Mouse (Mus musculus): Measurements from ENCODE around the gene Col6a2.

The Col6a2 gene

DNA sequence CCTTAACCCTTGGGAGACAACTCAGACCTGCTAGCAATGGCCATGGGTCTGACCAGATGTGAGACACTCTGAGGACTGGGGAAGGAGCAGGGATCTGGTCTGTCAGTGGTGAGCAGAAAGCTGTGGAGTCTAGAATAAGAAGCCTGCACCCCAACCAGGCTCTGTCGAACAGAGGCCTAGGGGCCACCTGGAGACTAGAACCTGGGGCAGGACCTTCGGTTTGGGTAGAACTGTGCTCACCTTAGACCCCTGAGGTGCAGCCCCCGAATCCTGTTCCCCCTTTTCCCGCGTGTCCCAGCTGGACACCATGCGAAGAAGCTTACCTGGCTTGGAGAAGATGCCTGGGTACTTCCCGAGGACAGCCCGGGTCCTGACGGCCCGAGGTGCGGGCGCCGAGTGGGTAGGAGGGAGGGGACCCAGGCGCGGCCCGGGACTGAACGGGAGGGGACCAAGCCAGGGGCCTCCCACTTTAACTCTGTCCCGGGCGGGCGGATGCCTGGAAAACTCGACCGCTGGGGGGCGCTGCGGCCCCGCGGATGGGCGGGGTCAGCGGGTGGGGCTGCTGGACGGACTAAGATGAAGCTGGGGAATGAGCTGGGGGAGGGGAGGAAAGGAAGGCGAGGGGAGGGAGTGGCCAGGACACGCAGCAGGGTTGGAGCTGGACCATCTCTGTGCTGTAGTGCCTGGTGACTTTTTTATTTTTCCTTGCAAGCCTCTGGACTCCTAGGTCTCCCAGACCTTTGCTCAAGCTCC, at the start of gene Col6a2:
Gene Col6a2 (minus strand): TSS at position 703 of the 753 bp plus-strand sequence.
- DNase-seq = peak; percentile 97

DNA sequence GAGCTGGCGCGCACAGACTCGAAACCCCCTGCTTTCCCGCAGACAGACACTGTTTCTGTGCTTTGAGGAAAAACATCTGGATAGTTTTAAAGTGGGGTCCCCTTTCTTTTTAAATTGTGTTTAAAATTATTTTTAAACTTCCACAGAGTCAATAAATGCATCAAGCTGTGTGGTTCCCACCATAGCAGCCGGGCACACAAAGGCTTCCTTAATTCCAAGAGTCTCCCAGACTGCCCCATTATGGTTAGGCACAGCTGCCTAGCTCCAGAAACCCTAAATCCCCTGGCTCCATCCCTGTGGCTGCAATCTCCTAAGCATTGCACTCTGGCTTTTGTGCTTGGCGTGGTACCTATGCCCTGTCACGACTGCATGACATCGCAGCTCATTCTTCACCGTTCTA, 48.5 kb upstream of the Col6a2 start:
- DNase-seq = no peak

GRCm38 (mm10) chr10:76668947-76669284, 45.5 kb upstream of the Col6a2 start:
- DNase-seq = peak; percentile 69

DNA sequence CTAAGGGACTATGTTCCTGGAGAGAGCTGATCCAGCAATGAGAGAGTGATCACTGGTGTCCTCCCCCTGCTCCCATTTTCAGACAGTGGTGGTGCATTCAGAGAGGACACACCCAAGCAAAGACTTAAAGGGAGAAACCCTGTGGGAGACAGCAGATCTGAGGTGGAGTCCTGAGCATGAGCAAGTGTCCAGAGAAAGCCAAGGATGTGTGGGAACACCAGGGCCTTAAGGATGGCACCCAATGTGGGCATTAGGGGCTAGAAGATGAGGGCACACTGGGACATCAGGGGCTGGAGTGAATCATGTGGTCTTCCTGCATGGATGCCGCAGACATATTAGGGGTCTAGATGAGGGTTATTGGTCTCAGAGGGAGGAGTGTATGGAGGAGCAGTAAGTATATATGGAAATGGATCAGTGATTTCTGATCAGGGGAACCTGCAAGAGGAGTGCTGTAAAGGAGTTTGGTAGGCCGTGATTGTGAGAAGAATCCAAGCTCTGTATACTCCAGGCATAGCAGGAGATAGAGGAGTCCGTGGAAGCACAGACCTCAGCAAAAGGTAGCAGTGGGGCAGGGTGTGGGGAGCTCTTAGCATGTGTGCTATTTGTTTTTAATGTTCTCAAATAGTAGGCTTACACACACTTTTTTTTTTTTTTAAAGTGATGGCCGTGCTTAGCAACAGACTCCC, 45.0 kb upstream of the Col6a2 start:
- DNase-seq = no peak

- DNase-seq = no peak
Observed at GRCm38 (mm10) chr10:76667197-76667805, 43.9 kb upstream of the Col6a2 start.

DNA sequence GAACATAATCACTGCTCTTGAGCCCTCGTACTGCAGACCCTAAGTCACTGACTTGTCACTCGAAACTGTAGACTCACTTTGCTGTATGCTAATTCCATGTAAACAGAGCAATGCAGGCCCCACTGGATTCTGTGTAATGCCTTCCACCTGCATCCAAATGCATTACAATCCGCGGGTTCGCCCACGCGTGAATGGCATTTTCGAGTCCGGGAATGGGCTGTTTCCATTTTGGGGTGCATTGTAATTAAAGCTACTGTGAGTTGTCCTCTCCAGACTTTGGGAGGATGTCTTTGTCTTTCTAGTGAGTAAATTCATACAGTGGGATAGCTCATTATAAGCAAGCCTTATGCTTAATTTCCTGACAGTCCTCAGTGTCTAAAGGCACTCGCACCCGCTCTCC, 42.1 kb upstream of the Col6a2 start:
- DNase-seq = no peak

DNA sequence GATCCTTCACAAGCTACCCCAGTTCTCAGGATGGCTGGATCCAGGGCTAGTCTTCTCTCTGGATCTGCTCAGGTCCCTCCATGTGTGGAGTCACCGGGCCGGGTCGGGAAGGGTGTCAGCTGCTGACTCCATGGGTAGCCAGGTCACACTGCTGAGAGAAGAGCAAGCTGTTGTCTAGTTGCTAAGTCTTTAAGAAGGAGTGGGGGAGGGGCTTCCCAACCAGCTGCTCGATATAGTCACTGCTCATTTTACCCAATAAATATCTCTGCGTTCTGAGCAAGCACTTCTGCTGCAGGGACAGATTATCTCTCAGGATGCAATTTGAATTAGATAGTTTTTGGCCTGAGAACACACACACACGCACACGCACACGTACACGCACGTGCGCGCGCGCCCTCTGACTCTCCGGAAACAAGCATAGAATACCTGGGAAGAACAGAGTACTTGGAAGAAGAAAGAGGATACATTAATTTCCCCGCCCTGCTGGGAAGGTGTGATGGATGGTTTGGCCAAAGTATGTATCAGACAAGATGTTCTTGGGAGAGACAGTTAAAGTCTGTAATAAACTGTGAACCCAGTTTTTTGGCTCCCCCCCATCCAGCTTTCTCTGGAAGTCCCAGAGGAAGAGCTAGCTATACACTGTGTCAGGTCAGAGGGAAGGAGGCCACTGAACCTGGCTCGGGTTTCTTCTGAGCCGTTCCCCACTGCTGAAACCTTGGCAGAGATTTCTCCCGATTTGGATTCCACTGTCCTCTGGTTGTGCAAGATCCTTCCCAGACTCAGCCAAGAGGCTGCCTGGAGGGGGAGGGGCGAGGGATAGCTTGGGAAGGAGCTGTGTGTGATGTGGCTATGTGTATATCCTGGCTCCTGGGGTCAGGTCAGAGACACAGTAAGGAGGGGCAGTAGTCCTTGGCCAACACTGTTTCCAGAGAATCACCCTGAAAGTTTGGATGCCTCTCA, 41.0 kb upstream of the Col6a2 start:
- peak; percentile 93 for DNase-seq

- peak; percentile 64 for DNase-seq
Observed at GRCm38 (mm10) chr10:76653345-76654336, 30.2 kb upstream of the Col6a2 start.

DNA sequence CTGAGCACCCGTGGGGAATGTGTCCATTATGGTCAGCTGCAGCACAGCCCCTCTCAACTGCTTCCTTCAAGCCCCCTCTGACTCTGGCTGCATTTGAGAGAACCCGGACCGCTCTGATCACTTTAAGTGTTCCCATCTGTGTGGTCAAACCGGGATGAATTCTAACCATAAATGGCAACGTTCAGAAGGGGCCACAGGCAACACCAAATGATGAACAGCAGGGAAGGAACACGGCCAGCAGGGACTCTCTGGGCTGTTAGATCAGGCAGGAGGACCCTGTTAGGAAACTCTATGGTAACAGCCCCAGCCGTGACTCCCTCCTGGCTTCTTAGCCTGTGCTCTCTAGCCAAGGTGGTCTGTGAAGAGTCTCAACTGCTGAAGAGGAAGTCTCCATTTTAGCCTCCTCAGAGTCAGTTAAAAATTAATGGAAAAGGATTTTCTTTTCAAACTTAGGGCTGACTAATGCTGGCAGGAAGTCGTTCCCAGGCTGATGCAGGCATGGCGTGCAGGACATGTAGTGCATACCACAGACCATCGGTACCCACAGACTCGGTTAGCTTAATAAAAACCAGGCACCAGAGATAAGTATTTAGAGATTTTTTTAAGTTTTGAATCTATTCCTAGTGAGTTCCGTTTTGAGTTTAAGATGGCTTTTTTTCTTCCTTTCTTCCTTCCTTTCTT, 27.4 kb upstream of the Col6a2 start:
- peak; percentile 76 for DNase-seq

DNA sequence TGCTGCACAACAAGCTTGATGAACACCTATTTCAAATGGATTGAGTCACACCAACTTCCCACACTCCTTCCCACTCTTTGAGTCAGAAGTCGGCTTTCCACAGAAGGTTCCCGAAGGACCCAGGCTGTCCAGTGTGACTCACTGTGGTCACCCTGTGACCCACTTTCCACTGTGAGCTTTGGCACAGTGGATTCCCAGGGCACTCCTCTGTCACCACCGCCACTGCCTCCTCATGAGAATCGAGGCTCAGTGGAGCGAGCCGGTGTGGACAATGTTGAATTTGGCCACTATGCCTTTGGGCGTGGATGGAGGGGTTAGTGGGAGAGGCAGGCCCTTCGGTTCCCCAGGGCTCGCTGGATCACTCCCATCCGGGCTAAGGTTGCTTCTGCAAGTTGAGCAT, 25.3 kb upstream of the Col6a2 start:
- no peak for DNase-seq

GRCm38 (mm10) chr10:76647390-76647789, 24.0 kb upstream of the Col6a2 start:
- no peak for DNase-seq

GRCm38 (mm10) chr10:76645686-76646085, 22.3 kb upstream of the Col6a2 start:
- no peak for DNase-seq

GRCm38 (mm10) chr10:76645066-76645465, 21.6 kb upstream of the Col6a2 start:
- DNase-seq = no peak

- peak; percentile 71 for DNase-seq
Observed at GRCm38 (mm10) chr10:76643999-76644398, 20.6 kb upstream of the Col6a2 start.

DNA sequence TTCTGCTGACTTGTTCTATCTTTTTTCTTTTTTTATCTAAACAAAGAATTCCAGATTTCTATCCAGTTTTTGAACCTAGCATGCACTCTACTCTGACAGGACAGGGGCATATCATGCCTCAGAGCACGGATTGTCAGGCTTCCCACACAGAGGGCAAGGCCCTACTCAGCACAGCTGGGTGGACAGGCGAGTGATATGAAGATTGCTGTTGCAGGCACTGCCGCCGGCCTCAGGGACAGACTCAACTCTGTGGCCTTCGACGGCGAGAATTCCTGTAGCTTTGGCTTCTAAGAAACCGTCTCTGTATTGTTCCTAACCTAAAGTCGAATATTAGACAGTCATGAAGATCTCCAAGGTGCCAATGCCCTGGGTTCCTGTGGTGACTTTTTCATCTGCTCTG, 20.0 kb upstream of the Col6a2 start:
- DNase-seq = no peak

- DNase-seq = peak; percentile 81
Observed at GRCm38 (mm10) chr10:76642628-76643434, 19.4 kb upstream of the Col6a2 start.

- no peak for DNase-seq
Observed at GRCm38 (mm10) chr10:76641894-76642627, 18.6 kb upstream of the Col6a2 start.

DNA sequence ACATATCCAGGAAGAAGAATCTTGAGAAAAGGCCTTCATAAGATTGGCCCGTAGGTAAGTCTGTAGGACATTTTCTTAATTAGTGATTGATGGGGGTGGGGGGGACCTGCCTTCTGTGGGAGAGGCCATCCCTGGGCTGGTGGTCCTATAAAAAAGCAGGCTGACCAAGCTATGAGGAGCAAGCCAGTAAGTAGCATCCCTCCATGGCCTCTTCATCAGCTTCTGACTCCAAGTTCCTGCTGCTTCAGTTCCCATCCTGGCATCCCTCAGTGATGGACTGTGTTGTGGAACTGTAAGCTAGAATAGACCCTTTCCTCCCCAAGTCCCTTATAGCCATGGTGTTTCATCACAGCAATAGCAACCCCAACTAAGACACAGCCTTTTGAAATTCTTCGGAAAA, 16.5 kb upstream of the Col6a2 start:
- no peak for DNase-seq

GRCm38 (mm10) chr10:76636601-76637000, 13.2 kb upstream of the Col6a2 start:
- no peak for DNase-seq

All from lung, postnatal 10 days (tissue).